Mouse (Mus musculus): Measurements from ENCODE around the gene Evl.

Evl gene

GRCm38 (mm10) chr12:108591586-108591985 is 37.1 kb downstream of the Evl start:
- no peak for DNase-seq (ENCODE audit: low spot score)

GRCm38 (mm10) chr12:108592866-108593265 is 38.3 kb downstream of the Evl start:
- DNase-seq (ENCODE audit: low spot score), result no peak

GRCm38 (mm10) chr12:108600864-108601263 is 46.3 kb downstream of the Evl start:
- DNase-seq (ENCODE audit: low spot score), result no peak

GRCm38 (mm10) chr12:108601326-108601725 is 46.8 kb downstream of the Evl start:
- DNase-seq (ENCODE audit: low spot score), result no peak

GRCm38 (mm10) chr12:108604546-108604945 is 50.0 kb downstream of the Evl start:
- no peak for DNase-seq (ENCODE audit: low spot score)

GRCm38 (mm10) chr12:108605521-108606281 is 51.2 kb downstream of the Evl start:
- DNase-seq (ENCODE audit: low spot score), result no peak

GRCm38 (mm10) chr12:108606321-108606720 is 51.8 kb downstream of the Evl start:
- no peak for DNase-seq (ENCODE audit: low spot score)

GRCm38 (mm10) chr12:108609446-108609845 is 54.9 kb downstream of the Evl start:
- DNase-seq (ENCODE audit: low spot score), result no peak

GRCm38 (mm10) chr12:108610255-108610654 is 55.7 kb downstream of the Evl start:
- no peak for DNase-seq (ENCODE audit: low spot score)

- DNase-seq (ENCODE audit: low spot score), result peak; percentile 81
These were observed 58.6 kb downstream of the Evl start for GRCm38 (mm10) chr12:108613081-108613480.

GRCm38 (mm10) chr12:108617511-108617910 is 63.0 kb downstream of the Evl start:
- DNase-seq (ENCODE audit: low spot score), result no peak

GRCm38 (mm10) chr12:108619853-108620416 is 65.4 kb downstream of the Evl start:
- DNase-seq (ENCODE audit: low spot score), result no peak

- DNase-seq (ENCODE audit: low spot score), result no peak
These were observed 67.9 kb downstream of the Evl start for GRCm38 (mm10) chr12:108622406-108622805.

GRCm38 (mm10) chr12:108629556-108629955 is 75.0 kb downstream of the Evl start:
- DNase-seq (ENCODE audit: low spot score), result no peak

GRCm38 (mm10) chr12:108630741-108631688 is 76.5 kb downstream of the Evl start:
- no peak for DNase-seq (ENCODE audit: low spot score)

- DNase-seq (ENCODE audit: low spot score), result no peak
These were observed 78.0 kb downstream of the Evl start for GRCm38 (mm10) chr12:108632501-108632900.

- DNase-seq (ENCODE audit: low spot score), result no peak
These were observed 79.5 kb downstream of the Evl start for GRCm38 (mm10) chr12:108634031-108634430.

- no peak for DNase-seq (ENCODE audit: low spot score)
These were observed 81.0 kb downstream of the Evl start for GRCm38 (mm10) chr12:108635501-108635900.

- DNase-seq (ENCODE audit: low spot score), result no peak
These were observed 82.9 kb downstream of the Evl start for GRCm38 (mm10) chr12:108637440-108637839.

GRCm38 (mm10) chr12:108639126-108639525 is 84.6 kb downstream of the Evl start:
- DNase-seq (ENCODE audit: low spot score), result no peak

- DNase-seq (ENCODE audit: low spot score), result no peak
These were observed 87.5 kb downstream of the Evl start for GRCm38 (mm10) chr12:108642019-108642418.

GRCm38 (mm10) chr12:108646234-108646633 is 91.7 kb downstream of the Evl start:
- no peak for DNase-seq (ENCODE audit: low spot score)

GRCm38 (mm10) chr12:108647784-108648183 is 93.3 kb downstream of the Evl start:
- DNase-seq (ENCODE audit: low spot score), result no peak
